Mouse (Mus musculus) cerebellum, adult 8-10 months (tissue): ENCODE measurements at regions not wholly inside any gene's neighbourhood (a gene's known extent, or its start where the extent isn't known, plus 50 kb on each side); places are given as distances from the start of the nearest gene placed in this dataset.

Experiments used
- DNase-seq: peaks from one replicate; pipeline ENCODE4 v3.0.0; 2022

- no peak for DNase-seq
Measured at GRCm38 (mm10) chr8:34485346-34485745, 373.8 kb upstream of the Gm10131 start.

GRCm38 (mm10) chr8:34484551-34485335 is 373.2 kb upstream of the Gm10131 start:
- DNase-seq, result peak; percentile 66

GRCm38 (mm10) chr8:34483212-34483611 is 371.7 kb upstream of the Gm10131 start:
- no peak for DNase-seq

GRCm38 (mm10) chr8:34482676-34483075 is 371.1 kb upstream of the Gm10131 start:
- no peak for DNase-seq

GRCm38 (mm10) chr8:34480496-34480895 is 369.0 kb upstream of the Gm10131 start:
- DNase-seq, result no peak

GRCm38 (mm10) chr8:34478891-34479290 is 367.4 kb upstream of the Gm10131 start:
- DNase-seq, result no peak

- DNase-seq, result no peak
Measured at GRCm38 (mm10) chr8:34478465-34478864, 366.9 kb upstream of the Gm10131 start.

GRCm38 (mm10) chr8:34476146-34476820 is 364.7 kb upstream of the Gm10131 start:
- DNase-seq, result no peak

- no peak for DNase-seq
Measured at GRCm38 (mm10) chr8:34474593-34474992, 363.1 kb upstream of the Gm10131 start.

- no peak for DNase-seq
Measured at GRCm38 (mm10) chr8:34473769-34474168, 362.2 kb upstream of the Gm10131 start.

GRCm38 (mm10) chr8:34473301-34473700 is 361.8 kb upstream of the Gm10131 start:
- no peak for DNase-seq

- DNase-seq, result no peak
Measured at GRCm38 (mm10) chr8:34472846-34473245, 361.3 kb upstream of the Gm10131 start.

GRCm38 (mm10) chr8:34472434-34472833 is 360.9 kb upstream of the Gm10131 start:
- no peak for DNase-seq

- DNase-seq, result no peak
Measured at GRCm38 (mm10) chr8:34469091-34469490, 357.6 kb upstream of the Gm10131 start.

GRCm38 (mm10) chr8:34466786-34467364 is 355.3 kb upstream of the Gm10131 start:
- no peak for DNase-seq

GRCm38 (mm10) chr8:34465398-34465797 is 353.9 kb upstream of the Gm10131 start:
- DNase-seq, result no peak

GRCm38 (mm10) chr8:34462262-34462661 is 350.7 kb upstream of the Gm10131 start:
- no peak for DNase-seq

GRCm38 (mm10) chr8:34458300-34458699 is 346.8 kb upstream of the Gm10131 start:
- DNase-seq, result no peak

GRCm38 (mm10) chr8:34456543-34456942 is 345.0 kb upstream of the Gm10131 start:
- DNase-seq, result no peak

- DNase-seq, result no peak
Measured at GRCm38 (mm10) chr8:34455376-34455775, 343.8 kb upstream of the Gm10131 start.

GRCm38 (mm10) chr8:34452811-34453210 is 341.3 kb upstream of the Gm10131 start:
- DNase-seq, result no peak

- no peak for DNase-seq
Measured at GRCm38 (mm10) chr8:34451211-34452000, 339.9 kb upstream of the Gm10131 start.

GRCm38 (mm10) chr8:34449391-34450044 is 338.0 kb upstream of the Gm10131 start:
- no peak for DNase-seq
